Comparison of ENCODE assay signal across 8 mouse cellular contexts in genomic region chr1:36277267-36278060, GRCm38 (mm10). TPM values are rescaled to one million over a fixed set of nuclear protein-coding genes. Genes with fewer than 3 reads are reported as not detected.
A peak's percentile ranks its signal among the peaks of the same experiment; 100 is the strongest.
DNase-seq lines count a peak whose midpoint lies in the region.

No protein-coding gene starts in this region.

- DNase-seq in 416B (ENCODE audit: low read depth) = peak; percentile 84
- DNase-seq in MN1 (ENCODE audit: low spot score) = peak; percentile 92
- DNase-seq in cerebellum, adult 9-11 months = peak; percentile 76
- DNase-seq in gastrocnemius, postnatal 25 days = peak; percentile 59
- peak; percentile 55 for DNase-seq in layer of hippocampus, adult 9-10 months (ENCODE audit: low spot score)
- peak; percentile 90 for DNase-seq in lung, postnatal 10 days
- DNase-seq in right cerebral cortex, postnatal 14 days = peak; percentile 73
- peak; percentile 70 to 78 for DNase-seq in urinary bladder, postnatal 36 days (ENCODE audit: low spot score in 2 of 2)

RNA-seq across cellular contexts. Expression of gene Neurl3, which starts 3.0 kb away (rescaled TPM):
- total RNA-seq in gastrocnemius, postnatal 25 days (2021) = under 1 TPM; 0.51 to 0.88 TPM

RNA-seq across cellular contexts. Expression of gene Arid5a, which starts 30.1 kb away (rescaled TPM):
- total RNA-seq in gastrocnemius, postnatal 25 days (2021) = 10 to 100 TPM in 1 of 2 experiments, 1 to 10 TPM in 1; 5.4 to 10.5 TPM

RNA-seq across cellular contexts. Expression of gene Uggt1, which starts 32.9 kb away (rescaled TPM):
- 10 to 100 TPM; 19.7 to 21.6 TPM for total RNA-seq in gastrocnemius, postnatal 25 days (2021)

Comparison
In these comparisons a context has a peak if more than half of its experiments do, and no peak if none do; other contexts are left out.
1. Peak in every context shown above with its lines: DNase-seq.